Mouse (Mus musculus): ENCODE measurements around the gene Zbtb42. TPM values are rescaled to one million over a fixed set of nuclear protein-coding genes. Genes with fewer than 3 reads are reported as not detected.

Gene Zbtb42
- 1 to 10 TPM; 2.2 to 3.1 TPM for total RNA-seq (2021)
- long read RNA-seq, experiment 1, partial matches to known transcripts, result 0 of 4 reads
- long read RNA-seq, experiment 1, other reads (novel, unspliced or antisense), result 1 of 4 reads
- long read RNA-seq, experiment 2, partial matches to known transcripts, result 0 of 6 reads
- long read RNA-seq, experiment 2, other reads (novel, unspliced or antisense), result 3 of 6 reads

DNA sequence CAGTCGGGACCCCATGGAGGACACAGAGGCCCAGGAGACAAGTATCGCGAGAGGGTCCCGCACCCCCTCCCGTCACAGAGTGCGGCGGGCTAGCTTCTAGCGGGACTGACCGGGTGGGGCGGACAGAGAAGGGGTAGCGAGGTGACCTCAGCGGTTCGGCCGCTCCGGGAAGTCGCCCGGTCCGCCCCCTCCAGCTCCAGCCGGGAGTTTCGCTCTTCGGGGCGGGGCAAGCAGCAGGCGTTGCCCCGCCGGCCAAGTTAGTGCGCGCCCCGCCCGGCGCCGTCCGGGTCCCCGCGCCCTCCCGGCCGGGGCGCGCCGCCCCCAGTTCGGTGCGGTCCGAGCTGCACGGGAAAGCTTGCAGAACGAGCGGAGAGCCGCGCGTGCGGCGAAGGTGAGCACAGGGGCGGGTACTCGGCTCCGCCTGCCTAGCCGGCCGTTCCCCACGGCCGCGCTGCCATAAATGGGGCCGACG lies at the start of gene Zbtb42:
Gene Zbtb42 (plus strand): TSS at position 274 of the 472 bp plus-strand sequence.
- DNase-seq (ENCODE audit: low spot score in 2 of 2), result peak in 1 of 2 experiments; percentile 73

DNA sequence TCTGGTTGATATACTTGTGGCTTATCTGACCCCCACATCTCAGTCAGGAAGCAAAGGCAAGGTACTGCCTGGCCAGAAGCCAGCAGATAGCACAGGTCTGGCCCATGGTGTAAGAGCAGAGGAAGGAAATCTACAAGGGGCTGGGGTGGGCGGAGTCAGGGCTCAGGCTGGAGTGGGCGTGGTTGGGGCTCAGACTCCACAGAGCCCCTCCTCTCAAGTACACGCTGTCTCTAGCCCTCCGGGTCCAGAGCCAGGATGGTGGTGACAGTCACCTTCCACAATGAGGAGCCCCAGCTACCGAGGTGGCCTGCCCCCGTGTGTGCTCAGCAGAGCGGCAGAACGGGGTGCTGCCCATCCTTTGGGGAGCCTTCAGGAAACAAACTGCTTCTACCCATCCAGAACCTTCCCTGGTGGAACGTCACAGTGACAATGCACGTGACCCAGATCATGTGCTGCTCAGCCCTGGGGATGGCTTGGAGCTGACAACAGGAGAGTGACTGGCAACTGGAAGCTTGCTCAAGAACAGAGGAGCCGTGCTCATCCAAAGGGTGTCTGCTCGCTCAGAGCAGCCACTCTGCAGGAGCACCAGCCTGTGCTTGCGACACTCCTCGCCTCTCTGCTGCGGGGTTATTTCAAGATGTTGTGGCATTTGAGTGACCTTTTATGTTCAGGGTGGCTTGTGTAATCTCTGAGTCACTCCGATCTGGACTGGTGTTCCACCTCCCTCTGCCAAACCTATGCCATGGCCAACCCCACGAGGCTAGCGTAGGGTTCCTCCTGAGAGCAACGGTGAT lies 49.5 kb upstream of the Zbtb42 start:
- no peak for DNase-seq (ENCODE audit: low spot score in 2 of 2)

DNA sequence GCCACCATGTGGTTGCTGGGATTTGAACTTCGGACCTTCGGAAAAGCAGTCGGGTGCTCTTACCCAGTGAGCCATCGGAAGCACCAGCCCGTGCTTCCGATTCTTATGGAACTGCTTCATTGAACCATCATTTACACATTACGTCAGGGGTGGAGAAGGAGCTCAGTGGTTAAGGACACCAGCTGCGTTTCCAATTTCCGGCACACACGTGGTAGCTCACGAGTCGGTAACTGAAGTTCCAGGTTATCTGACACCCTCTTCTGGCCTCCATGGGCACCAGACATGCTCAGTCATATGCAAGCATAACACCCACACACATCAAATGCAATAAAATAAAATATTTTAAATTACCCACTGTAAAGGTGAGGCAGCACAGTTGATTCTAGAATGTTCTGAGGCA lies 48.6 kb upstream of the Zbtb42 start:
- no peak for DNase-seq (ENCODE audit: low spot score in 2 of 2)

DNA sequence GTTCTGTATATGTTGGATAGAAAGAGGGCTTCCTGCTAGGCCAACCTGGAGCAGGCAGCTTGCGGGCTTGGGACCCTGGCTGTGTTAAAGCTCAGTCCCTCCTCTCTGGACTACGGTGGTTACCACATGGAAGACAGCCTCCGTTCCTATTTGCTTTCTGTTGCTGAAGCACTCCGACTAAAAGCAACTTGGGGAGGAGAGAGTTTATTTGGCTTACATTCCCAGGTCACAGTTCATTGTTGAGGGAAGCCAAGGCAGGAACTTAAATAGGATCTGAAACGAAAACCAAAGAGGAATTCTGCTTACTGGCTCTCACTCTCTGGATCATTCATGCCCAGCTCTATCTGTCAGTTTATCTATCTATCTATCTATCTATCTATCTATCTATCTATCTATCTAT lies 47.8 kb upstream of the Zbtb42 start:
- DNase-seq (ENCODE audit: low spot score in 2 of 2), result no peak

DNA sequence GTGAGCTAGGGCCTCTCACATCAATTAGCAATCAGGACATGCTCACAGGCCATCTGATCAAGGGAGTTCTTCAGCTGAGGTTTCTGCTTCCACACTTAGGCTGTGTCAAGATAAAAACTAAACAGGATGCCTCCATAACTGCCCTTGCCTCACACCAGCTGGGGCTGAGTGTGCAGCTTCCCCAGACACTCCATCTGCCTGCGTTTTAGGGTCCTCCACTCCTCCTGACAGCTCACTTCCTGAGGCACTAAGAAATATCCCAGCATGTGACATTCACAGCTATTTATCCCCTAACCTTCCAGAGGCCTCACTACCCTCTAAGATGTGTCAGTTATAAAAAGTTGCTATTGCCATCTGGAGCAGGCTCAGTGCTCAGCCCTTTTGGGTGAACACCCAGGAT lies 47.2 kb upstream of the Zbtb42 start:
- DNase-seq (ENCODE audit: low spot score in 2 of 2), result no peak

DNA sequence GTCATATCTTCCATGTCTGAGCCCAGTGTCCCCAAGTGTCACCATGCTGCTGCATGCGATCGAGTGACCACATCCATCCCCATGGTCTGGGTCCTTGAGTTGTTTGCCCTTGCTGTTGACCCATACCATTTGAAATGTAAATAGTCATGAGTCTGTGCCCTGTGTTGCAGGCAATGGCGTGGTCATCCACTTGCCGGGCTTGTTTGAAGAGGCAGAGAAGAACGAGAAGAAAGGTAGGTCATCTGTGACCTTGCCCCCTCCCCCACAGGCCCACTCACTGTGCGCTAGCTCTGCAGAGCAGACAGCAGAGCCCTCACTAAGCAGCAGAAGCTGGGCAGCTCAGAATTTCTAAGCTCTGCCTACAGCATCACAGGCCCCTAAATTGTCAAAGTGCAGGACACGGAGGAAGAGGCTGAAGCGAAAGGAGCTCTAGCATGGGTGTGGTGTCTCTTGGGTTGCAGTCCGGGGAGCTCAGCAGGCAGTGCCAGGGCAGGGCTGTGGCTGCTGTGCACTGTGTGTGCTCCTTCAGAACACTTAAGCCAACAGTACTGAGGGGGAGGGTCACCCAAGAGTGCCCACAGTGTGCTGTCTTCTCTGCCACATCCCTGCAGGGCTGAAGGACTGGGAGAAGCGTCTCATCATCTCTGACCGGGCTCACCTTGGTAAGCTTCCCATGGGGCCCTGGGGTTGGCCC lies 46.4 kb upstream of the Zbtb42 start:
- DNase-seq (ENCODE audit: low spot score in 2 of 2), result no peak

DNA sequence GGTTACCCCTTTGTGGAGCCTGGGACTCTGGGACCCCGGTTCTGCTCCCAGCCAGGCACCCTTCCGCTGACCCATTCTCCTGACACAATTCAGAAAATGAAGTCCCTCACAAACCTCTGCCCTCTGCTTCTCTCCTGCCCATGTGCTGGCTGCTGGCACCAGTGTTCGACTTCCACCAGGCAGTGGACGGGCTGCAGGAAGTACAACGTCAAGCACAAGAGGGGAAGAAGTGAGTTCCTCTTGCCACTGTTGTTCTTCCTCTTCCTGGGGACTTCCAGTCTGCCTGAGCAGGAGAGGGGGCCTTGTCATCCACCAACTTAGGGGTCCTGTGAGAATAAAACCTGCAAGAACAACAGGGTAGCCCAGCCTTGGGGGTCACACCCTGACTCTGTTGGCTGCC lies 45.7 kb upstream of the Zbtb42 start:
- no peak for DNase-seq (ENCODE audit: low spot score in 2 of 2)

DNA sequence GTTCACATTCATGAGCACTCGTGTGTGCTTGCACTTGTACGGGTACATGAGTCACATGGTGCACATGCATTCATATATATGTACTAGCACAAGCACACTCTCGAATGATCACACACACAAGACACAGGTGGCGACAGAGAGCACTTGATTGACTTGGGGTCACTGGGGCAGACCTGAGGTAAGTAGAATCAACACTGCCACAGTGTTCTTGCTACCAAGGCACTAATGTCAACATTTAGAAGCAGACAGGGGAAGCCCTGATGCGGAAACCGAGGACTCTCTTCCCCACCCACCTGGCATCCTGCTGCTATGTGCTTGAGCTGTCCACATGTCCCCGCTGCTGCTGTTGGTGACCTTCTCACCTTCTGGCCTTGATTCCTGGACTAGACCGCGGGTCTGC lies 44.9 kb upstream of the Zbtb42 start:
- DNase-seq (ENCODE audit: low spot score in 2 of 2), result no peak

DNA sequence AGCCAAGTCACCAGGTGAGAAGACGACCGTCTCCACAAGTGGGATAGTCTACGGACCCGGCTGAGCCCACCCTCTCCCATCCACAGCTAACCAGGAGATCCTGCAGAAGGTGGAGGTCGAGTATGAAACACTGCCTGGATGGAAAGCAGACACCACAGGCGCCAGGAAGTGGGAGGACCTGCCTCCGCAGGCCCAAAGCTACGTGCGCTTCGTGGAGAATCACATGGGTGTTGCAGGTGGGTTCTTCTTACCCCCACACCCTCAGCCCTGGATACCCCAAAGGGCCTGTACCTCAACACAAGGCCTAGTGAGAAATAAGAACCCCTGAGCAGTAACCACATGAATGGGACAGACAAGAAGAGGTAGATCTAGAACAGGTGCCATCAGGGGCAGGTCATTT lies 39.1 kb upstream of the Zbtb42 start:
- DNase-seq (ENCODE audit: low spot score in 2 of 2), result no peak

DNA sequence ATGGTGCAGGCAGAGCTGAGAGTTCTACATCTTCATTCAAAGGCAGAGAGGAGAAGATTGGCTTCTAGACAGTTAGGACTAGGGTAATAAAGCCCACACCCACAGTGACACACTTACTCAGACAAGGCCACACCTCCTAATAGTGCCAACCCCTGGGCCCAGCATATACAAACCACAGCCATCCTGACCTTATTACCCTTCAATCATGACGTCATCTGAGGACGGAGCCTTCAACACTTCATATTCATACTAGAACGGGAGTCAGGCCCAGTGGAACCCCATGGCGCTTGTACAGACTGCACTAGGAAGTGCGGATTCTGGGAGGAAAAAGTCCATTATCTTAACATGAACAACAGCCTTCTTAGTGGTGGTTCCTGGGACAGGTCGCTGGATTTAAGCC lies 35.5 kb upstream of the Zbtb42 start:
- DNase-seq (ENCODE audit: low spot score in 2 of 2), result no peak

DNA sequence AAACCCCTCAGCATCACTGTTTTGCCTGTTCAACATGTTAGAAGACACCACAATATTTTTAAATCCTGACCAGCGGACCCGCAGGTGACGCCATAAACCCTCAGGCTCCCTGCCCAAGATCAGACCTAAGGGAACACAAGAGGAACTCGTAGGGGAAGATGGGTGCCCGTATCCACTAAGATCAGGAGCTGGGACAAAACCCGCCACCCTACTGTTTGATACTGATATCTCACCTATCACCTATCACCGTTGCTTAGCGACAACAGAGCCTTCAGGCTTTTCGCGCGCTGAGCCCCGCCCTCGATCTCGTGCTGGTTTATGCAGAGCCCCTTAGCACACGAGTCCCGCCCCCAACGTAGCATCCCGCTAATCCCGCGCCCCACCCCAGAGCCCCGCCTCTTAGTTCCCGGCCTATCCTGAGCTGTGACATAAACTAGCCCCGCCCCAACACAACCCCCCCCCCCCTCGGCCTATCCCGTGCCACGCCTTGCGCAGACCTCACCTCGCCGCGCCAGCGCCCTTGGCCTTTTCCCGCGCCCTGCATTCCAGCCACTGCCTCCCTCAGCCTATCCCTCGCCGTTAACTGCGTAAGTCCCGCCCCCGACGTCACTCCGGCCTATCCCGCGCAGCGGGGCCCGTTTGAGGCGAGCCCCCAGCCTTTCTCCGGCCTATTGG lies 34.3 kb upstream of the Zbtb42 start, which contains the start of gene Siva1:
Gene Siva1 (plus strand): TSS at position 500 of the 675 bp plus-strand sequence.
- peak; percentile 97 to 100 for DNase-seq (ENCODE audit: low spot score in 2 of 2)

DNA sequence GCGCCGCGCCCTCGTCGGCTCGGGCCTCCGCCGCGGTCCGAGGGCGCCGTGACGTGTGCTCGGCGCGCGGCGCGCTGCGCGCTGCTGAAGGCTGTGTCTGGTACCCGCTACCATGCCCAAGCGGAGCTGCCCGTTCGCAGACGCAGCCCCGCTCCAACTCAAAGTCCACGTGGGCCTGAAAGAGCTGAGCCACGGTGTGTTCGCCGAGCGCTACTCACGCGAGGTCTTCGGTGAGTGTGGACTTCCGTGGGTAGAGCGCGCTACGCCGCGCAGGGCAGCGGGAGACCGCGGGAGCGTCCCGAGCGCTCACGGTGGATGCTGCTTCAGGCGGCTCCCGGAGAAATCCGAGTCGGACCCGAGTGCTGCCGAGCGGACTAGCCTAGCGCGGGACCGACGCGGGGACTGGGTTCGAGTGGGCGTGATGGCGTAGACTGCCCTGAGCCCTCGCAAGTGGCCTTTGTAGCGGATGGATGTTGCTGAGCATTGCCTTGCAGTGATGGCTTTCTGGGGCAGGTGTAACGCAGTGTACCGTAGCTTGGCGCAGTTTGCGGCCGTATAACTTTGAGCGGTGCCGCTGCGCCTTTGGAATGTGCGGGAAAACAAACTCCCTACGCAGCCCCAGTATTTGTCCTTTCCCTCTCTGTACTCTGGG lies 33.6 kb upstream of the Zbtb42 start:
- peak in 1 of 2 experiments; percentile 59 for DNase-seq (ENCODE audit: low spot score in 2 of 2)

DNA sequence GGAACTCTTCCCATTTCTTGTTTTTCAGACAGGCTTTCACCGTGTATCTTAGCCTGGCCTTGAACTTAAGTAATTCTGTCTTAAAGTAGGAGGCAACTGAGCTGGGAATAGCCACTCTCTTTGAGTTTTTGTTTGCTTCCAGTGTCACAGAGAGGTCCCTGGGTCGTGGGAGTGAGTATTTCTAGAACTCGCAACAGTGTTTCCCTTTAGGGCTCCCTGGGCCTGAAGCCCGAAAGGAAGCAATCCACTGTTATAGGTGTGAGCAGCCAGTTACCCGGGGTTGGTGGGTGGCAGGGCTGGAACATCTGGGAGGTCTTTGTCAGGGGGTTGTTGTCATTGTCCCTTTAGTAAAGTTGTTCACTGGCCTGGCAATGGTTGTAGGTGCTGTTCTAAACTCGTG lies 32.5 kb upstream of the Zbtb42 start:
- no peak for DNase-seq (ENCODE audit: low spot score in 2 of 2)

DNA sequence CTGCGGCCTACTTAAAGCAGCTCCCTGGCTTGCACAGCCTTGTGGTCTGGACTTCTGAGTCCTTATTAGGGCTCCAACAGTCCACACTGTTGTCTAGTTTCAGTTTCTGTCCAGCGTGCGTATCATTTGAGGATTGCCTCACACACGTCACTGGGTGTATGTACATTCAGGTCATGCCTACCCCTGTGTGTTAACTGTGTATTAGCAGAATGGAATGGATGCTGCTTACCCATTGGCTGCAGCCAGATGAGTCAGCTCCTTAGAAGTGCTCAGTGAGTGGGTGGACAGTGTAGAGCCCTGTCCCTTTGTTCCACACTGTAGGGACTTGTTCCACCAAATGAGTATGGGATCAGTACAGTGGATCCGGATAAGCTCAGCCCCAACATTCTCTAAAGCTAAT lies 30.5 kb upstream of the Zbtb42 start:
- no peak for DNase-seq (ENCODE audit: low spot score in 2 of 2)

DNA sequence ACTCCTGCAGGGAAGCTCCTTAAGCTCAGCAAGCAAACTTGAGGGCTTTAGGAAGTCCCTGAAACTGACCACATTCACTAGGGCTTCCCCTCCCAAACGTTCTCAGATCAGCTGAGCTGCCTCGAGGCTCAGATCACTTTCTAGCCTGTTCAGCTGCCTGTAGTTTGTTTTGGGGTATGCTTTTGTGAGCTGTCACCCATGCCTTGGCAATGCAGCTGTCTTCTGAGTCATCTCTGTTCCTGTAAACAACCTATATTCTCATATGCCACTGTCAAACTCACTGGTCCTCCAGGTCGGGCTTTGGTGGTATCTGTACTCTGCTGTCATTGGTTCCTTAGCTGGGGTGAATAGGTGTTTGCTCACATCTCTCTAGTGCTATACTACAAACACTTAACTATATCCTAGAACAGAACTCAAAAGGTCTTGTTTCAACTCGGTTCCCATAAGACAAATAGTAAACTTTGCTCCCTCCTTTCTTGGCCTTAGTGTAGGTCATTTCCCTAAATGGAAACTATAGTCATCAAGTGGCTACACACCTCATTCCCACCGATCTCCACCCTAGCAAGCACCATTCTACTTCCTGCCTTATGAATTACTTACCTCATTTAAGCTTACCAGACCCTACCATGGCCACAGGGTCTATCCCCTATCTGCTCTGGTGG lies 26.7 kb upstream of the Zbtb42 start:
- DNase-seq (ENCODE audit: low spot score in 2 of 2), result no peak

DNA sequence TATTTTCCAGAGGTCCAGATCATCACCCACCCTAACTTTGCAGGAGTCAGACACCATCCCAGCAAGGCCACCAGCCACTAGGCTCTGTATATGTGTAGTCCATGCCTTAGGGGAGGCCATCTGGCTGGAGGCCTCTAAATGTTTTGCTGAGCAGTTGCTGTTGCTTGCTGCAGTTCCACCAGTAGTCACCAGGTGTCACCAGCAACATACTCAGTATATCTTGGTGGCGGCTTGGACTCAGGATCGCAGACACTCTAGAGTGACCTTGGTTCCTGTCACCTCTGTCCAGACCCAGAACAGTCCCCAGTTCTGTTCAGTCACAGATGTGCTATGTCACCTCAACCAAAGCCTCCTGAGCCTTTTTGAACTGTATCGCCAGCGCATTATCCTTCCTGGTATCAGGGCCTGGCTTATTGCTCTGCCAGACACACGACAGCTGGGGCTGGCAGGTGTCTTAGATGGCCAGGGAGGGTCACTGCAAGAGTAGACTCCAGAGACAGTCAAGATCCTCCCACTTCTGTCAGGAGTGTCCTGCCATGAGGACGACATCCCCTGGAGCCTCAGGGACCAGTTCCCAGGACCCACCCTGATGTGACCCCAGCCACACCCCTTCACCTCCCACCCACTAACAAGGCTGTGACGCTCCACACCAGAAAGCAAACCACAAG lies 25.3 kb upstream of the Zbtb42 start:
- DNase-seq (ENCODE audit: low spot score in 2 of 2), result peak; percentile 61 to 87

DNA sequence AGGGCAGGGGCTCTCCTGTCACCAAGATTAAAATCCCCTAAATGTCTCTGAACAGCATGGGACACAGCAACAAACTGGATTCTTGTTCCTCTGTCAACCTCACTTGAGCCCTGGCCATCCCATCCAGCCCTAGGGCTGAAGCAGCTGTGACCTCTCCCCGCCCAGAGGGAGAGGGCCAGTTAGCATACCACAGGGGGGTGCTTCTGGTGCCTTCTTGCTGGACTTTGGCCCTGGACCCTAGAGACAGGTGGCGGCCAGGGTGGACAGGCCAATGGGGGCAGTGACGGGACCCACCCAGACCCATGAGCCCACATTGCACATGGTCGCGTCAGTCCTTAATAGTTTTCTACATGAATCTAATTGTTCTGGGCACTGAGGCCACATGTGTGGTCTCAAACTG lies 24.6 kb upstream of the Zbtb42 start:
- DNase-seq (ENCODE audit: low spot score in 2 of 2), result no peak

DNA sequence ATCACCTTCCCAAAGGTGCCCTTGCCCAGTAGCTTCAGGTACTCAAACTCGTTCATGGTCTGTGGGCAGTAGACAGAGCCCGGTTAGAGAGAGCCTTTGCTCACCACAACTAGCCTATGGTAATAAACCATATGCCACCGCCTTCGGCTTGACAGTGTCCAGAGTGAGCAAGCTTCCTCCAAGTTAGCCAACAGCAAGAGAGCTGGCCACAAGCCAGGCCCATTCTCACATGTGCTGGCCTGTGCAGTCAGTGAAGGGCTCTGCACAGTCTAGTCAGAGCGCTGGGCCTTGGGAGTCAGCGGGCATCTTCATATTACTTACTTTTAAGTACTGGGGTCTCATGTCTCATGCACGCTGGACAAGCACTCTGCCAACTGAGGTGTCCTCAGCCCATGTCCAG lies 20.0 kb upstream of the Zbtb42 start:
- DNase-seq (ENCODE audit: low spot score in 2 of 2), result no peak

DNA sequence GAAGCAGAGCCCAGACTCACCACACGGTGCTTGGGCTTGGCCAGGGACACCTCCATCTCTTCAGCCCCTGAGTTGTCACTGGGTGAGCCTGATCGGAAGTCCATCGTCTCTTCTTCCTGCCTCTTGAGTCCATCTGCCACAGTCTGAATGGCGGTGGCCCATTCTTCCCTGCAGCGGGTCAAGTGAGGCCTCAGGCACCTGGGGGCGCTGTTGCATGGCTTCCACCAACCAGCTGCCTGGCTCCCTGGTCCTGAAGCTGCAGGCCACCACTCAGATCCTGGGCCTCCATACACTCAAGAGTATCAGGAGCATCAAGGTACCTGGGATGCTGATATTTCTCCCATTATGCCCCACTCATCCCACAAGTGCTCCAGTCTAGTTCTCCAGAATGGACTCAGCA lies 19.5 kb upstream of the Zbtb42 start:
- DNase-seq (ENCODE audit: low spot score in 2 of 2), result peak; percentile 80 to 83

Measured in gastrocnemius, postnatal 4 days (tissue).